Mouse (Mus musculus) myocyte (in vitro differentiated cells): ENCODE measurements around the gene Lce3c.

Experiments
- CEBPB ChIP-seq: IDR thresholded peaks from 2 replicates; pipeline ENCODE4 v1.6.1; 2011; ENCODE audit warnings: mild to moderate bottlenecking, moderate library complexity; ENCODE audit not compliant: poor library complexity, insufficient read depth, severe bottlenecking
- E2F4 ChIP-seq: IDR thresholded peaks from one replicate; pipeline ENCODE4 v1.6.1; 2011; ENCODE audit warnings: mild to moderate bottlenecking, control low read depth, moderate library complexity; ENCODE audit not compliant: insufficient read depth
- MAX ChIP-seq: IDR thresholded peaks from one replicate; pipeline ENCODE4 v1.6.1; 2011; ENCODE audit warnings: low read depth, mild to moderate bottlenecking, control low read depth
- MYOG ChIP-seq, 3 experiments: IDR thresholded peaks; one replicate each; pipeline ENCODE4 v1.6.1; 2011; ENCODE audit warnings: control low read depth in 2 of 3, low read depth in 2 of 3, mild to moderate bottlenecking in 2 of 3; ENCODE audit not compliant: insufficient read length in 2 of 3, control insufficient read depth in 1 of 3, insufficient read depth in 1 of 3
- POLR2A ChIP-seq: IDR thresholded peaks from one replicate; pipeline ENCODE4 v1.6.1; 2011; ENCODE audit warnings: low read depth, mild to moderate bottlenecking, control low read depth, moderate library complexity; ENCODE audit not compliant: insufficient read length
- POLR2AphosphoS2 ChIP-seq: IDR thresholded peaks from one replicate; pipeline ENCODE4 v1.6.1; 2011; ENCODE audit warnings: low read depth, control low read depth; ENCODE audit not compliant: insufficient read length
- SRF ChIP-seq: IDR thresholded peaks from one replicate; pipeline ENCODE4 v1.6.1; 2011; ENCODE audit warnings: low read depth; ENCODE audit not compliant: control insufficient read depth, insufficient read length
- USF1 ChIP-seq: IDR thresholded peaks from one replicate; pipeline ENCODE4 v1.6.1; 2011; ENCODE audit warnings: low read depth, mild to moderate bottlenecking, control low read depth, moderate library complexity

GRCm38 (mm10) chr3:92957090-92957489, 12.8 kb downstream of the Lce3c start, which contains the start of gene Lce3d:
- TF ChIP-seq MYOG (IDR thresholded peaks at IDR 0.05; ENCODE audit: control insufficient read depth in 1 of 3, insufficient read depth in 1 of 3, insufficient read length in 2 of 3, low read depth in 2 of 3) (no peak), POLR2A (no peak), SRF (no peak), MAX (no peak), E2F4 (no peak), POLR2AphosphoS2 (no peak), USF1 (no peak), CEBPB (no peak)
